ENCODE assay signal across 13 mouse cellular contexts in the genomic region with DNA sequence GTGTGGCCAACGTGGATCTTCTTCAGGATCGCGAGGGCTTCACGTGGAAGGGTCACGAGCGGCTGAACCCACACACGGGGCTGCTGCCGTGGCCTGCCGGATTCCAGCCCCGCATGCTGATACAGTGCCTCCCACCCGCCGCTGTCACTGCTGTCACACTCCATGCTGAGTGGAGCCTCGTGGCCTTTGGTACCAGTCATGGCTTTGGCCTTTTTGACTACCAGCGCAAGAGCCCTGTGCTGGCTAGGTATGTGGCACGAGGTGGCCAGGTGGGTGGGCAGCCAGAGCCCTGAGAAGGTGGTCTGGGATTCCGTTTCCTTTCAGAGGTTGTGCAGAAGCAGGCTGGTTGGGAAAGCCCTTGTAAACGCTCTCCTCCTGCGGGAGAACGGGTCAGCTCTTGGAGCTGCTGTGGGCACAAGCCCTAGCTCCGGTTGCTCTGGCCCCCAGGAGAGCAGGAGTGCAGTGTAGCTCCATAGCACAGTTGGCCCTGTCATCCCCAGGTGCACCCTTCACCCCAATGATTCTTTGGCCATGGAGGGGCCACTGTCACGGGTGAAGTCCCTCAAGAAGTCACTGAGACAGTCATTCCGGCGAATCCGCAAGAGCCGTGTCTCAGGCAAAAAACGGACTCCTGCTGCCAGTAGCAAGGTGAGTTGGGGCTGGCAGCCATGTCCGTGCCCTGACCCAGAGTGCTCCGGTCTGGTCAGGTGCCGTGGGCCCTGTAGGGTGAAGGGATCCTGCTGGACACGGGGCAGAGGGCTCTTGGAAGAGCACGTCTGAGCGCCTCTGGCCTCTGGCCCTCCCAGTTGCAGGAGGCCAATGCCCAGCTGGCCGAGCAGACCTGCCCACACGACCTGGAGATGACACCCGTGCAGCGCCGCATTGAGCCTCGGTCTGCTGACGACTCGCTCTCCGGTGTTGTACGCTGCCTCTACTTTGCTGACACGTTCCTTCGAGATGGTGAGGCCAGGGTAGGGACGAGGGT. TPM values are rescaled to one million over a fixed set of nuclear protein-coding genes. Genes with fewer than 3 reads are reported as not detected.
DNase-seq lines count a peak whose midpoint lies in the region; ATAC-seq lines count a peak whose summit lies in the region.
"Had no signal": no experiment of that assay in that cellular context is flagged by ENCODE, and none has a peak within 500 bp of the region (broad histone marks: within the 10 kb centered on the region; RNA-seq: fewer than 3 reads in every experiment).

No protein-coding gene starts in this region.

- H3K36me3 ChIP-seq in intestine, embryonic 16.5 days (ENCODE audit: control insufficient read depth, insufficient read depth, low read length): peaks cover 40% of the 10 kb centered on the region

- no peaks in the 10 kb centered on the region for H3K4me1 ChIP-seq in intestine, embryonic 16.5 days (ENCODE audit: control insufficient read depth, insufficient read depth, low read length)
- H3K4me1 ChIP-seq: embryonic facial prominence, embryonic 10.5 days; intestine, embryonic 15.5 days; liver, embryonic 13.5 days had no signal

- no peak overlapping the region for H3K27ac ChIP-seq in intestine, embryonic 16.5 days (ENCODE audit: low read length)
- H3K27ac ChIP-seq: embryonic facial prominence, embryonic 10.5 days; intestine, embryonic 15.5 days; liver, embryonic 13.5 days had no signal

- no peak overlapping the region for H3K9ac ChIP-seq in intestine, embryonic 16.5 days (ENCODE audit: low read depth, low read length)
- H3K9ac ChIP-seq: intestine, embryonic 15.5 days; liver, embryonic 13.5 days had no signal

- peak; percentile 5 for DNase-seq in cerebellum, adult 11 months
- DNase-seq in cerebellum, adult 9-10 months: no peak
- peak; percentile 5 for DNase-seq in kidney, adult 11 months
- no peak for DNase-seq in kidney, postnatal 36 days
- DNase-seq in lung, postnatal 10 days: peak; percentile 5
- DNase-seq in lung, postnatal 36 days: no peak
- DNase-seq in gastrocnemius, adult 18-20 months (ENCODE audit: low spot score): peak; percentile 0
- DNase-seq: adrenal gland, postnatal 25 days; liver, embryonic 13.5 days had no signal

- H3K4me2 ChIP-seq in intestine, embryonic 16.5 days (ENCODE audit: low read depth, low read length): no peak overlapping the region
- H3K4me2 ChIP-seq: heart, embryonic 11.5 days; intestine, embryonic 15.5 days; liver, embryonic 13.5 days had no signal

- WGBS in intestine, embryonic 16.5 days: 94% methylated on average over 45 of the region's 45 CpGs

- H3K27me3 ChIP-seq in intestine, embryonic 16.5 days (replicated peaks; ENCODE audit: control insufficient read depth, insufficient read depth, low read length): no peaks in the 10 kb centered on the region
- H3K27me3 ChIP-seq: intestine, embryonic 15.5 days; liver, embryonic 13.5 days had no signal

- no peaks in the 10 kb centered on the region for H3K9me3 ChIP-seq in intestine, embryonic 16.5 days (ENCODE audit: control insufficient read depth, low read length)
- H3K9me3 ChIP-seq: embryonic facial prominence, embryonic 10.5 days; intestine, embryonic 15.5 days; liver, embryonic 13.5 days had no signal

- no peak for ATAC-seq in intestine, embryonic 16.5 days
- ATAC-seq: intestine, embryonic 15.5 days had no signal

- H3K4me3 ChIP-seq in intestine, embryonic 16.5 days (ENCODE audit: low read length): no peak overlapping the region
- H3K4me3 ChIP-seq: embryonic facial prominence, embryonic 10.5 days; intestine, embryonic 15.5 days; liver, embryonic 13.5 days had no signal

RNA-seq across cellular contexts. Expression of gene Llgl1, which starts 10.2 kb away (rescaled TPM):
- 1 to 10 TPM; 8.9 to 9.2 TPM for total RNA-seq in gastrocnemius, adult 18-20 months (2021)
- polyA plus RNA-seq in intestine, embryonic 16.5 days (2015; fragmentation: Nextera tagmentation; extraction: Ambion mirVana): 30.3 TPM in 2 replicates

RNA-seq across cellular contexts. Expression of gene Flii, which starts 17.3 kb away (rescaled TPM):
- 100 to 1,000 TPM; 108 to 113 TPM for total RNA-seq in gastrocnemius, adult 18-20 months (2021)
- polyA plus RNA-seq in intestine, embryonic 16.5 days (2015; fragmentation: Nextera tagmentation; extraction: Ambion mirVana): 81.3 and 81.6 TPM in 2 replicates

RNA-seq across cellular contexts. Expression of gene Mief2, which starts 18.4 kb away (rescaled TPM):
- total RNA-seq in gastrocnemius, adult 18-20 months (2021): 10 to 100 TPM; 75.2 to 94.4 TPM
- polyA plus RNA-seq in intestine, embryonic 16.5 days (2015; fragmentation: Nextera tagmentation; extraction: Ambion mirVana): 9.8 and 10.7 TPM in 2 replicates

Comparison
In these comparisons a context has a peak if more than half of its experiments do, and no peak if none do; other contexts are left out.
1. DNase-seq: peak in cerebellum, adult 11 months (single experiment), kidney, adult 11 months (single experiment), lung, postnatal 10 days (single experiment) and gastrocnemius, adult 18-20 months (single experiment); none in cerebellum, adult 9-10 months (single experiment), kidney, postnatal 36 days (0 of 2) and lung, postnatal 36 days (single experiment).